Mouse (Mus musculus) urinary bladder, postnatal 36 days (tissue): ENCODE data around the gene Gm45711.

Source experiments
- DNase-seq, 2 experiments: peaks; one replicate each; pipeline ENCODE4 v3.0.0; 2022; ENCODE audit warnings: low spot score in 2 of 2, mixed read lengths in 1 of 2

Gm45711 gene

DNA sequence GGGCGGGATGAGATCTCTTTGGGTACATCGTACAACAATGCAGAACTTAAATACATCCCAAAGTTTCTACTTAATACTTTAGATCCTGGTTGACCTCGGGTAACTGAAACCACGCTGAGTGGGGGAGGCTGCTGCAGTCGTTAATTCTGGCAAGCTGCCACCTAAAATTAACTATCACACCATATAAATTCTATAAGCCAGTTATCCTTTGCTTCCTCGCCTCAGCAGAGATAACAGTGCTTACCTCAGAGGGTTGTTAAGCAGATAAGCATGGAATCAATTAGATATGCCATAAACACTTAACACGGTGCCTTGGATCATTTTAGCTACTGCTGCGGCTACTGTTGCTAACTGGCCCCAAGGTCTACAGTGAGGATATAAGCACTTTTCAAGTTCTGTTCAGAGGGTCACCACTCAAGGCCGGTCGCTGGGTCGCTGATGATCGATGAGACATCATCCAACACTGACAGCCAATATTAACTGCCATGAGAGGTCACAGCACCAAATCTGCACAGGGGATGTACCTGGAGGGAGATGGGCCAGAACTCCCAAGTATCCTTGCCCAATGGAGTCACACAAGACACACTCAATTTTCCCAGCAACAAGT, 67.7 kb downstream of the Gm45711 start:
- no peak for DNase-seq

DNA sequence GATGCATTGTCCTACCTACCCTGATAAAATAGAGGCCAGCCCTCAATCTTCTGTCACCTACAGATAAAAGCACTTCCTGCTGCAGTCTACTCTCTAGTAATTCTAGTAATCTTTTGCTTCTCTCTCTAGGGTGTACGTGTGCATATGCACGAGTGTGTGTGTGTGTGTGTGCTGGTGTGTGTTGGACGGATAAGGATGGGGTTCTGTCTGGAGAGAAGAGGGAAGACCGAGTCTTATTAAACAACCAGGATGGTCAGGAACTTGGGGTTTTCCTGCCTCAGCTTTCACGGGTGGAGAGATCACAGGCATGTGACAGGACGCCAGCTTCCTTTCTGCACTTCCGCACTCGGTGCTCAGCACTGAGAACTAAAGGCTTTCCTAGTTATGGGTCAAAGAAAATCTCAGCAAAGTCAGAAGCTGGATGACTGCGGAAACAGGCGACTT, 70.4 kb downstream of the Gm45711 start:
- DNase-seq: no peak

DNA sequence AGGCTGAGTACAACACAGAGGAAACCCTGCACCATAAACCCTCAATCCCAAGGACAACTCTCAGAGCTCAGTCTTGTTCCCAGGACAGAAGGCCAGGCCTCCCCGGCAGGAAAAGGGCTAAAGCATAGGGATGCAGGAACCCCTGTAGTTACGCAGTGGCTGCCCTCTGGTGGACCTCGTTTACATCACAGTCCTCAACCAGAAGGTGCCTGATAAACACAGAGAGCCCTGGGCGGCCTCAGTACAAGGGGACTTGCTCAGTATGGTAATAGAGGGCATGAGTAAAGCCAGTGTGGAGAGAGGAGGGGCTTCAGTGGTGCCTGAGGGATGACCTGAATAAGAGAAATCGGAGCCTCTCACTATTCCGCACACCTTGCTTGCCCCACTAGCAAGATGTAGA, 75.3 kb downstream of the Gm45711 start:
- no peak for DNase-seq

DNA sequence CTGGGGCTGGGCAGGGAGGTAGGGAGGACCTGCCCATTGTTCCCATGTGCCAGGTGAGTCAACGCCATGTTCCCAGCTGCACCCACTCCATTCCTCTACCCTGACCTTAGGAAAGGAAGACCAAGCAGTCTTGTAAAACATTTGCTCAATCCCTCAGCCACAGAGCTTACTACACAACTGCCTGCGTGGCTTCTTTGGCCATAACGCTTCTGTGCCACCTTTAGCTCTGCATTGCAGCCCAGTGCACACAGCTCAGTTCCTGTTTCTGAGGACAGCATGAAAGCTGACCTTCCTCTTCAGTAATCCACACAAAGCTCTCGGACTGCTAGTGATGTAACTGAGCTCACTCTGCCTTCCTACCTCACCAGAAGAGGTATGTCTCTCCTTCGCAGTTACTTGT, 77.0 kb downstream of the Gm45711 start:
- DNase-seq: no peak

DNA sequence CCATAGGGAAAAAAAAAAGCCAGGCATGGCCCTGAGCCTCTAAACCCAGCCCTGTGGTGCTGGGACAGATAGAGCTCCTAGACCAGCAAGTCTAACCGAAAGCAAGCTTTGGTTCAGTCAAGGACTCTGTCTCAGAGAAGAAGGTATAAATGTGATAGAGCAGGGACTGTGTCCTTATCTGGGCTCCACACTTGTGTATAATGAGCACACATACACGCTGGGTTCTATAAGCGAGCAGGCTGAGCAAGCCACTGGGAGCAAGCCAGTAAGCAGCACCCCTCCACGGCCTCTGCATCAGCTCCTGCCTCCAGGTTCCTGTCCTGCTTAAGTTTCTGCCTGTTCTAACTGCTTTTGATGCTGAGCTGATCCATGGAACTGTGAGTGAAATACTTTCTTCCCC, 77.8 kb downstream of the Gm45711 start:
- DNase-seq: no peak
